Mouse (Mus musculus) kidney, adult 11 months (tissue): ENCODE measurements at regions not wholly inside any gene's neighbourhood (a gene's known extent, or its start where the extent isn't known, plus 50 kb on each side); places are given as distances from the start of the nearest gene placed in this dataset.

Source experiments
- DNase-seq: peaks from one replicate; pipeline ENCODE4 v3.0.0; 2022

- no peak for DNase-seq
These were observed 98.8 kb downstream of the Efnb2 start for GRCm38 (mm10) chr8:8562268-8562667.

GRCm38 (mm10) chr8:8558050-8558449 is 103.0 kb downstream of the Efnb2 start:
- DNase-seq = no peak

GRCm38 (mm10) chr8:8556152-8556551 is 104.9 kb downstream of the Efnb2 start:
- no peak for DNase-seq

- no peak for DNase-seq
These were observed 106.4 kb downstream of the Efnb2 start for GRCm38 (mm10) chr8:8554691-8555090.

GRCm38 (mm10) chr8:8552779-8553178 is 108.3 kb downstream of the Efnb2 start:
- DNase-seq = no peak

- DNase-seq = no peak
These were observed 124.4 kb downstream of the Efnb2 start for GRCm38 (mm10) chr8:8536626-8537025.

GRCm38 (mm10) chr8:8534787-8535186 is 126.3 kb downstream of the Efnb2 start:
- DNase-seq = no peak

- DNase-seq = no peak
These were observed 128.1 kb downstream of the Efnb2 start for GRCm38 (mm10) chr8:8532907-8533306.

GRCm38 (mm10) chr8:8530540-8530939 is 130.5 kb downstream of the Efnb2 start:
- no peak for DNase-seq

- no peak for DNase-seq
These were observed 139.5 kb downstream of the Efnb2 start for GRCm38 (mm10) chr8:8521532-8521931.

- no peak for DNase-seq
These were observed 141.3 kb downstream of the Efnb2 start for GRCm38 (mm10) chr8:8519772-8520191.

GRCm38 (mm10) chr8:8517599-8517998 is 143.4 kb downstream of the Efnb2 start:
- no peak for DNase-seq

- no peak for DNase-seq
These were observed 144.8 kb downstream of the Efnb2 start for GRCm38 (mm10) chr8:8516272-8516671.

GRCm38 (mm10) chr8:8499921-8500320 is 161.1 kb downstream of the Efnb2 start:
- DNase-seq = no peak

GRCm38 (mm10) chr8:8498753-8499152 is 162.3 kb downstream of the Efnb2 start:
- DNase-seq = no peak

- DNase-seq = no peak
These were observed 165.6 kb downstream of the Efnb2 start for GRCm38 (mm10) chr8:8495472-8495871.

- no peak for DNase-seq
These were observed 166.8 kb downstream of the Efnb2 start for GRCm38 (mm10) chr8:8494281-8494680.

GRCm38 (mm10) chr8:8491908-8492307 is 169.1 kb downstream of the Efnb2 start:
- DNase-seq = no peak

GRCm38 (mm10) chr8:8489784-8490183 is 171.3 kb downstream of the Efnb2 start:
- no peak for DNase-seq

- DNase-seq = no peak
These were observed 172.1 kb downstream of the Efnb2 start for GRCm38 (mm10) chr8:8488695-8489571.

- no peak for DNase-seq
These were observed 172.8 kb downstream of the Efnb2 start for GRCm38 (mm10) chr8:8488191-8488694.

GRCm38 (mm10) chr8:8487706-8488105 is 173.3 kb downstream of the Efnb2 start:
- DNase-seq = no peak

GRCm38 (mm10) chr8:8486866-8487265 is 174.2 kb downstream of the Efnb2 start:
- no peak for DNase-seq

GRCm38 (mm10) chr8:8485252-8485651 is 175.8 kb downstream of the Efnb2 start:
- DNase-seq = no peak

GRCm38 (mm10) chr8:8484546-8484945 is 176.5 kb downstream of the Efnb2 start:
- DNase-seq = no peak
